Mouse (Mus musculus): Measurements from ENCODE around the gene Lcn11. TPM values are rescaled to one million over a fixed set of nuclear protein-coding genes. Genes with fewer than 3 reads are reported as not detected.

Gene Lcn11
- polyA plus RNA-seq, 1 experiment from 2014 or later: not detected

DNA sequence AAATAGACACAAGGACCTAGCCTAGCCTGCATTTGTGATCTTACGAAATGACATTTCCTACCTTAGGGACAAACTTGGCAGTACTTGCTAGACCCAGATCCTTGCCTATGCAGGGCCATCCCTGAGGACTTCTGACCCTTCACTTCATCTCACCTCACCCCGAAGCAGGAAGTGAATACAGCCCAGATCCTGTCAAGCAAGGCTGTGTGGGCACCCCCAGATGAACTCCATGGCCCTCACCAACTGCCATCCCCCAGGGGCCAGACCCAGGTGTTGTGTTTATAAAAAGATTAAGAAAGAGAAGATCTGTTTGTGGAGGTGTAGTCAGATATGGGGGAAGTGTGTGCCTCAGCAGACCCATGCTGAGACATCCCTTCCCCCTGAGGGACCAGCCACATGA is 2.2 kb upstream of the Lcn11 start:
- H3K4me3 ChIP-seq (ENCODE audit: low read length): no peak overlapping the region
- H3K9ac ChIP-seq (ENCODE audit: low read depth, low read length): no peak overlapping the region
- no peak overlapping the region for H3K4me2 ChIP-seq (ENCODE audit: low read depth, low read length)
- H3K4me1 ChIP-seq (ENCODE audit: control insufficient read depth, insufficient read depth, low read length): no peaks in the 10 kb centered on the region
- no peaks in the 10 kb centered on the region for H3K36me3 ChIP-seq (ENCODE audit: control insufficient read depth, insufficient read depth, low read length)
- H3K9me3 ChIP-seq (ENCODE audit: control insufficient read depth, low read length): no peaks in the 10 kb centered on the region
- WGBS: 71% methylated on average over 2 of the region's 2 CpGs
- ATAC-seq: no peak
- H3K27ac ChIP-seq (ENCODE audit: low read length): no peak overlapping the region
- H3K27me3 ChIP-seq (replicated peaks; ENCODE audit: control insufficient read depth, insufficient read depth, low read length): no peaks in the 10 kb centered on the region

DNA sequence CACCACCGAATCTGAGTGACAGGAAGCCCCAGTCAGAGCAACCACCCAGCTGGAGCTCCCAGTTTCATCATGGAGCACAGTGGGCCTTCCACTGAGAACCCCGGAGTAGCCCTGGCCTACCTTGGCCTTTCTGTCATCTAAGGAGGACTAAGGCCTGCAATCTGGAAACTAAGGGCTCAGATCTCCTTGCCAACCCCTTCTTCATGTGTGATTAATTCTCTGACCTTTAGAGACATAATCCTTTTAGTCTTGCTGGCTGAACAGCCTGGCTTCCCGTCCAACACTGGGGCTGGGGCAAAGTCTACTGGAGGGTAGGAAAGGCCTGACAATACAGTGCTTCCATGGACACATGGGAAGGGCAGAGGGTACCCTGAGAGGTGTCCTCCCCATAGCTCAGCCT is 826 bp upstream of the Lcn11 start:
- WGBS: 78% methylated on average over 3 of the region's 3 CpGs
- Histone ChIP-seq H3K27me3 (replicated peaks; ENCODE audit: control insufficient read depth, insufficient read depth, low read length) (no peaks in the 10 kb centered on the region), H3K9ac (ENCODE audit: low read depth, low read length) (no peak overlapping the region), H3K36me3 (ENCODE audit: control insufficient read depth, insufficient read depth, low read length) (no peaks in the 10 kb centered on the region), H3K4me1 (ENCODE audit: control insufficient read depth, insufficient read depth, low read length) (no peaks in the 10 kb centered on the region), H3K27ac (ENCODE audit: low read length) (no peak overlapping the region), H3K9me3 (ENCODE audit: control insufficient read depth, low read length) (no peaks in the 10 kb centered on the region), H3K4me3 (ENCODE audit: low read length) (no peak overlapping the region), H3K4me2 (ENCODE audit: low read depth, low read length) (no peak overlapping the region)
- ATAC-seq: no peak

DNA sequence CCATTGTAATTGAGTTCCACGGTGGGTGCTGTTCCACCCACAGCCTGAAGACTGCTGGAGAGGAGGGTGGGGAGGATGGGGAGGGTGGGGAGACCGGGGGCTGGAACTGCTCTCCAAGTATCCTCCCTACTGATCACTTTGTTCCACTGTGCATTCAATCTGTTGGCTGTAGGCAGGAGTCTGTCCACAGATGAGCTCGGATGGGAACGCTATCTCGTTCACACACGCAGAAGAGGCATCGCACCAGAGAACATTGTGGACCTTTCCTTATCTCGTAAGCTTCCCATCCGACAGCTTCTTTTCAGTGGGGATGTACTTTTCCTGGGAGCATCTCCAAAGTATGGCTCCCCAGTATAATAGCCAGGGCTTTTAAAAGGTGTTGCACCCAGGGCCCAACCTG is 2.3 kb downstream of the Lcn11 start:
- H3K36me3 ChIP-seq (ENCODE audit: control insufficient read depth, insufficient read depth, low read length): no peaks in the 10 kb centered on the region
- WGBS: 87% methylated on average over 9 of the region's 9 CpGs
- ATAC-seq: no peak
- H3K4me2 ChIP-seq (ENCODE audit: low read depth, low read length): no peak overlapping the region
- H3K9me3 ChIP-seq (ENCODE audit: control insufficient read depth, low read length): no peaks in the 10 kb centered on the region
- H3K27me3 ChIP-seq (replicated peaks; ENCODE audit: control insufficient read depth, insufficient read depth, low read length): no peaks in the 10 kb centered on the region
- no peak overlapping the region for H3K4me3 ChIP-seq (ENCODE audit: low read length)
- H3K9ac ChIP-seq (ENCODE audit: low read depth, low read length): no peak overlapping the region
- H3K4me1 ChIP-seq (ENCODE audit: control insufficient read depth, insufficient read depth, low read length): no peaks in the 10 kb centered on the region
- H3K27ac ChIP-seq (ENCODE audit: low read length): no peak overlapping the region

DNA sequence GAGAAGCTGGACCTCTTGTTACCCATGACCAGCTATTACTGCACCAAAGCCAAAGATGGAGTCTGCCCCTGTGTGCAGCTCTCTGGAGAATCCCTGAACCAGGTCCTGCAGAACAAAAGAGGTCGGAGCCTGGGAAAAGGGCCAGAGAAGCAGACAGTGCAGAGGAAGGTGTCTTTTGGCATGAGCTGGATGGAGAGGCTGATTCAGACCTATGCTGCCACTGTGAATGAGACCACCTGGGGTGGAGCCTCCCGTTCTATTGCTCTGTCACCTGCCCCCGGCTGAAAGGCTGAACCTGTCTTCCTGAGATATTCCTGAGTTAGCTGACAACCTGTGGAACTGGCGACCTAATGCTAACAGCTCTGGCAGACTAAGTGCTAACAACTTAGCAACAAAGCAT is 4.1 kb downstream of the Lcn11 start:
- Histone ChIP-seq H3K4me1 (ENCODE audit: control insufficient read depth, insufficient read depth, low read length) (no peaks in the 10 kb centered on the region), H3K27me3 (replicated peaks; ENCODE audit: control insufficient read depth, insufficient read depth, low read length) (no peaks in the 10 kb centered on the region), H3K4me2 (ENCODE audit: low read depth, low read length) (no peak overlapping the region), H3K27ac (ENCODE audit: low read length) (no peak overlapping the region), H3K9me3 (ENCODE audit: control insufficient read depth, low read length) (no peaks in the 10 kb centered on the region), H3K4me3 (ENCODE audit: low read length) (no peak overlapping the region), H3K36me3 (ENCODE audit: control insufficient read depth, insufficient read depth, low read length) (no peaks in the 10 kb centered on the region), H3K9ac (ENCODE audit: low read depth, low read length) (no peak overlapping the region)
- ATAC-seq: no peak
- 38% methylated on average over 4 of the region's 4 CpGs for WGBS

DNA sequence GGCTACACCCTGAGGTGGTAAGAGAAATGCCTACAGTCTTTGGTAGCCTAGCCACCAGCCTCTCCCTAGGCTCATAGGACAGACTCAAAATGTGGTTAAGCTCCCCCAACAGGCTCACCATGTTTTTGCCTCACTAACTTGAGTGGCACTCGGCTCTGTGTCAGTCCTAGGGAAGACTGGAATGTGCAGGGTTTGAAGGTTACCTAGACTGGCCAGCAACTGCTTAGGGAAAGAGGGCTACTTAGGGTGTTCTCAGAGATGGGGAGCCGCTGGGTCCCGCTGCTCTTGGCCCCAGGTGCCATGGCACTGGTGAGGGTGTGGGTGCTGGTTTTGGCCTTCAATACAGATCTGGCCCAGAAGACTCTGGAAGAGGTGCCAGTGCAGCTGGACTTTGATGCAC is 5.1 kb downstream of the Lcn11 start, which contains the start of gene Gm13539:
Gene Gm13539, plus strand, starts transcription at position 301 of the 400 bp plus-strand sequence.
- H3K4me3 ChIP-seq (ENCODE audit: low read length): no peak within 1 kb of the TSS
- no peak for ATAC-seq
- H3K9ac ChIP-seq (ENCODE audit: low read depth, low read length): no peak within 1 kb of the TSS
- H3K27ac ChIP-seq (ENCODE audit: low read length): no peak within 1 kb of the TSS
- no peaks in the 10 kb centered on the region for H3K27me3 ChIP-seq (replicated peaks; ENCODE audit: control insufficient read depth, insufficient read depth, low read length)
- H3K36me3 ChIP-seq (ENCODE audit: control insufficient read depth, insufficient read depth, low read length): no peaks in the 10 kb centered on the region
- 92% methylated on average over 3 of the region's 3 CpGs for WGBS
- no peaks in the 10 kb centered on the region for H3K4me1 ChIP-seq (ENCODE audit: control insufficient read depth, insufficient read depth, low read length)
- H3K9me3 ChIP-seq (ENCODE audit: control insufficient read depth, low read length): no peaks in the 10 kb centered on the region
- H3K4me2 ChIP-seq (ENCODE audit: low read depth, low read length): no peak within 1 kb of the TSS

DNA sequence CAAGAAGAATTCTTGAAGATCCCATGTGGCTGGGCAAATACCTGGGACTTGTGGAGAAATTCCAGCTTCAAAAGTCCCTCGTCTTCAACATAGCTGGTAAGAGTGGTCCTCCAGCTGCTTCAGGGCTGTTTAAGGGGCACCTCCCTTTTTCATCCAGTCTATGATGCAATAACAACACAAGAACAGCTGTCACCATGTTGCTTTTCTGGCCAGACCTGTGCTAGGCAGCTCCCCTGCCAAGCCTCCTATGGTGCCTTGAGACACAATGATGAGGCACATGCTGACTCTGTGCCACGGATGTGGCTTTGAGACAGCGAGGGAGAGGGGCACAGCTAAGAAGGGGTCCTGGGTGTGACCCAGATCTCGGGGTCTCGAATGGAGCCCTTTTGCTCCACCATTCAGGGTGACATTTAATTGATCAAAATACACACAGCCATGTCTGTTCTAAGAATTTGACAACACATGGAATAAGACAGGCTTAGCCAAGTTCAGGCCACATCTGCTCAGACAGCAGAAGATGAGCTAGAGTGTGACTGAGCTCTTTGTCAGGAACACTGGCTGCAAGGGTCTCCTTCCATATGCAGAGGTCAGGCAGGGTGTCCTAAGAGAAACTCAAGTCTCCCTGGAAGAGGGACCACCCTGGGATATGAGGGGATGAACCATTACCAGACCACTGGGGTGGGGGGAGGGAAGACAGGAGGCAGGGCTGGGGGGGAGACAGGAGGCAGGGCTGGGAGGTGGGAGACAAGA is 8.9 kb downstream of the Lcn11 start:
- no peaks in the 10 kb centered on the region for H3K9me3 ChIP-seq (ENCODE audit: control insufficient read depth, low read length)
- WGBS: 66% methylated on average over 5 of the region's 5 CpGs

DNA sequence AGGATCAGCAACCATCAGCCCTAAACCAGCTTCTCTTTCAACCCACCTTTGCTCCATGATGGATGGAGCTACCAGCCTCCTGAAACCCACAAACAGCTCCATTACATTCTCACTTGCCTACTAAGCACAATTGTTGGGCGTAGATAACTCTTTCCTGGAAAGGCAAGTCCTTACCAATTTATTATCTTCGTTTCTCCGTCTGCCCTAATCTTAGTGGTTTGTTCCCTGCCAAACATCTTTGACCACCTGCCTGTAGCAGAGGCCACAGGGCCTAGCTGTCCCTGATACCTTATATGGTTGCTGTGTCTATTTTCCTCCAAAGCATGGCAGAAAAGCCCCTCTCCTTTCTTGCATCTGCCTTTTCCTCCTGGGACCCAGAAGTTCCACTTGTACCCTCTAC is 12.3 kb downstream of the Lcn11 start:
- no peak overlapping the region for H3K9ac ChIP-seq (ENCODE audit: low read depth, low read length)

More for the DNA sequence above, 8.9 kb downstream of the Lcn11 start:
- H3K27me3 ChIP-seq (replicated peaks; ENCODE audit: control insufficient read depth, insufficient read depth, low read length): no peaks in the 10 kb centered on the region
- no peak overlapping the region for H3K9ac ChIP-seq (ENCODE audit: low read depth, low read length)
- H3K4me3 ChIP-seq (ENCODE audit: low read length): no peak overlapping the region
- no peaks in the 10 kb centered on the region for H3K4me1 ChIP-seq (ENCODE audit: control insufficient read depth, insufficient read depth, low read length)
- no peak for ATAC-seq
- no peaks in the 10 kb centered on the region for H3K36me3 ChIP-seq (ENCODE audit: control insufficient read depth, insufficient read depth, low read length)
- no peak overlapping the region for H3K4me2 ChIP-seq (ENCODE audit: low read depth, low read length)
- no peak overlapping the region for H3K27ac ChIP-seq (ENCODE audit: low read length)

DNA sequence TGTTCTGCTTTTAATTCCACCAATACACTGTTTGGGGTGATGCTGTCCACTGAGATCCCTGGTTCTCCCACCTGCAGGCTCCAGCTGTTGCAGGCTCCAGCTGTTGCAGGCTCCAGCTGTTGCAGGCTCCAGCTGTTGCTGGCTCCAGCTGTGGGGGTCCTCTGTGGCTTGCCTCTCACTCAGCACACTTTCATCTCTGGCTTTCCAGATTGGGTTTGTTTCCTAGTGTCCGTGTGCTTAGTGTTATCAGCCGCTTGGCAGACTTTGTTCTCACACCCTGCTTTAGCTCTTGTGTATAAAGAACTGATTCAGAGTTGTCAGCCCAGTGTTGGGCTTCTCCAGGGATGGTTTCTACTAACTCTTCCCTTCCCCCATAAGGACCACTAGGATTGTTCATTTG is 20.8 kb downstream of the Lcn11 start:
- no peak for ATAC-seq
- no peaks in the 10 kb centered on the region for H3K27me3 ChIP-seq (replicated peaks; ENCODE audit: control insufficient read depth, insufficient read depth, low read length)
- 19% methylated on average over 2 of the region's 2 CpGs for WGBS
- no peak overlapping the region for H3K9ac ChIP-seq (ENCODE audit: low read depth, low read length)
- no peak overlapping the region for H3K4me3 ChIP-seq (ENCODE audit: low read length)
- no peak overlapping the region for H3K27ac ChIP-seq (ENCODE audit: low read length)
- H3K4me2 ChIP-seq (ENCODE audit: low read depth, low read length): no peak overlapping the region
- H3K36me3 ChIP-seq (ENCODE audit: control insufficient read depth, insufficient read depth, low read length): no peaks in the 10 kb centered on the region
- H3K9me3 ChIP-seq (ENCODE audit: control insufficient read depth, low read length): no peaks in the 10 kb centered on the region
- no peaks in the 10 kb centered on the region for H3K4me1 ChIP-seq (ENCODE audit: control insufficient read depth, insufficient read depth, low read length)

More for the DNA sequence above, 12.3 kb downstream of the Lcn11 start:
- Histone ChIP-seq H3K27ac (ENCODE audit: low read length) (no peak overlapping the region), H3K4me1 (ENCODE audit: control insufficient read depth, insufficient read depth, low read length) (no peaks in the 10 kb centered on the region), H3K27me3 (replicated peaks; ENCODE audit: control insufficient read depth, insufficient read depth, low read length) (no peaks in the 10 kb centered on the region), H3K4me2 (ENCODE audit: low read depth, low read length) (no peak overlapping the region), H3K9me3 (ENCODE audit: control insufficient read depth, low read length) (no peaks in the 10 kb centered on the region), H3K4me3 (ENCODE audit: low read length) (no peak overlapping the region), H3K36me3 (ENCODE audit: control insufficient read depth, insufficient read depth, low read length) (no peaks in the 10 kb centered on the region)
- no peak for ATAC-seq
- WGBS: 82% methylated on average over 3 of the region's 3 CpGs

DNA sequence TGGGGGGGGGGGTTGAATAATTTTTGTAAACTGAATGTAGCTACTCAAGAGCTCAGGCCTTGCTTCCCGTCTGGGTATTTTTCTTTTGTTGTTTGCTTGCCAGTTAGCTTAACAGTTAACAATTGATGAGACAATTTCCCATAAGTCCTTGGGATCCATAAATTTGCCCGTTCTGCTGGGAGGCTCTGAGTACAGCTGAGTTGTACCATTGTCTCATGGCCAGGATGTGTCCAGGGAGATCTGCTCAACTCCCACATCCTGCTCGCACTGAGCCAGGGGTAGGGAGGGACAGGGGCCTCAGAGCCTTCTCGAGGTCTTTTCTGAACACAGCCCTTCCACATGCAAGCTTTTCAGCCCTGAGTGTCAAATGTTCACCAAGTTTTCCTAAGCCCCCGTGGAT is 21.2 kb downstream of the Lcn11 start:
- no peak overlapping the region for H3K9ac ChIP-seq (ENCODE audit: low read depth, low read length)
- H3K4me1 ChIP-seq (ENCODE audit: control insufficient read depth, insufficient read depth, low read length): no peaks in the 10 kb centered on the region
- ATAC-seq: no peak
- no peak overlapping the region for H3K4me2 ChIP-seq (ENCODE audit: low read depth, low read length)
- H3K4me3 ChIP-seq (ENCODE audit: low read length): no peak overlapping the region
- no peak overlapping the region for H3K27ac ChIP-seq (ENCODE audit: low read length)
- 44% methylated on average over 5 of the region's 5 CpGs for whole genome bisulfite sequencing
- no peaks in the 10 kb centered on the region for H3K36me3 ChIP-seq (ENCODE audit: control insufficient read depth, insufficient read depth, low read length)
- no peaks in the 10 kb centered on the region for H3K27me3 ChIP-seq (replicated peaks; ENCODE audit: control insufficient read depth, insufficient read depth, low read length)
- no peaks in the 10 kb centered on the region for H3K9me3 ChIP-seq (ENCODE audit: control insufficient read depth, low read length)

DNA sequence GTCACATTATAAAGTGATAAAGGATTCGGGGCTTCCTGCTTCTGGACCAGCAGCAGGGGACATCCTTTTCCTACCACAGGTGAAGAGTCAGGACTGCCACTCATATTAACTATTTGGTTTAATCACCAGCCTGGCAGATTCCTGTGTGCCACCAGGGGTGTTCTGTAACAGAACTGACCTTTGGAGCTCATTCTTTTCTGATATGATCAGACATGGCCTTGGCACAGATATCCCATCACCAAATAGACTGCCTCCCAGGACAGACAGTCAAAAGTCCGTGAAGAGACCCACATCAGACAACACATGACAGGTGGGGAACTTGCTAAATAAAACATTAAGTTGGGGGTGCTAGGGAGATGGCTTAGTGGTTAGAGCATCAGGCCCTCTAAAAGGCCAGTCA is 34.9 kb downstream of the Lcn11 start:
- H3K36me3 ChIP-seq (ENCODE audit: control insufficient read depth, insufficient read depth, low read length): no peaks in the 10 kb centered on the region
- H3K9ac ChIP-seq (ENCODE audit: low read depth, low read length): no peak overlapping the region
- H3K4me2 ChIP-seq (ENCODE audit: low read depth, low read length): no peak overlapping the region
- H3K4me1 ChIP-seq (ENCODE audit: control insufficient read depth, insufficient read depth, low read length): no peaks in the 10 kb centered on the region
- H3K4me3 ChIP-seq (ENCODE audit: low read length): no peak overlapping the region
- no peaks in the 10 kb centered on the region for H3K9me3 ChIP-seq (ENCODE audit: control insufficient read depth, low read length)
- H3K27ac ChIP-seq (ENCODE audit: low read length): no peak overlapping the region
- no peaks in the 10 kb centered on the region for H3K27me3 ChIP-seq (replicated peaks; ENCODE audit: control insufficient read depth, insufficient read depth, low read length)
- ATAC-seq: no peak
- 62% methylated on average over 2 of the region's 2 CpGs for whole genome bisulfite sequencing
